Mouse (Mus musculus) ES-Bruce4 (cell line): ENCODE data around the gene Farsb. TPM values are rescaled to one million over a fixed set of nuclear protein-coding genes. Genes with fewer than 3 reads are reported as not detected.

Experiments used
- H3K27ac ChIP-seq: 2 replicates; pipeline ENCODE4 v1.5.1; 2012; ENCODE audit warnings: low read length, inconsistent platforms; ENCODE audit not compliant: insufficient read depth
- H3K27me3 ChIP-seq: 2 replicates; pipeline ENCODE4 v1.6.1; 2012; ENCODE audit warnings: mild to moderate bottlenecking, low read length, inconsistent platforms; ENCODE audit not compliant: control insufficient read depth, poor library complexity, insufficient read depth, severe bottlenecking
- H3K36me3 ChIP-seq: 2 replicates; pipeline ENCODE4 v1.6.1; 2012; ENCODE audit warnings: inconsistent platforms, mild to moderate bottlenecking, low read length, moderate library complexity; ENCODE audit not compliant: control insufficient read depth, poor library complexity, insufficient read depth, severe bottlenecking
- H3K4me1 ChIP-seq: one replicate; pipeline ENCODE4 v1.8.1; 2011; ENCODE audit warnings: low read length; ENCODE audit not compliant: control insufficient read depth, insufficient read depth
- H3K4me3 ChIP-seq: 2 replicates; pipeline ENCODE4 v1.5.1; 2011; ENCODE audit warnings: low read depth, mild to moderate bottlenecking, low read length
- H3K9ac ChIP-seq: 2 replicates; pipeline ENCODE4 v1.6.1; 2012; ENCODE audit warnings: low read depth, mild to moderate bottlenecking, inconsistent platforms; ENCODE audit not compliant: poor library complexity, severe bottlenecking
- H3K9me3 ChIP-seq: replicated peaks from 2 replicates; pipeline ENCODE4 v1.6.1; 2012; ENCODE audit warnings: mild to moderate bottlenecking, low read length, inconsistent platforms; ENCODE audit not compliant: control insufficient read depth, poor library complexity, insufficient read depth, severe bottlenecking
- CTCF ChIP-seq: IDR thresholded peaks from one replicate; pipeline ENCODE4 v1.8.1; 2011; ENCODE audit warnings: low read depth, low read length
- EP300 ChIP-seq: IDR thresholded peaks from 2 replicates; pipeline ENCODE4 v1.6.1; 2011; ENCODE audit warnings: low read depth, low read length; ENCODE audit not compliant: insufficient read depth
- POLR2A ChIP-seq: IDR thresholded peaks from one replicate; pipeline ENCODE4 v1.8.1; 2011; ENCODE audit warnings: low read length; ENCODE audit not compliant: insufficient read depth
- polyA plus RNA-seq: library from polyadenylated mRNA; stranded (reverse); fragments of >200 nt; gene quantifications from 2 replicates; pipeline ENCODE4 v1.2.4, GENCODE M21; 2011; ENCODE audit warnings: low read depth; ENCODE audit not compliant: missing spikeins, insufficient read depth, insufficient read length

Farsb gene
- polyA plus RNA-seq, 1 experiment = 179 TPM

DNA sequence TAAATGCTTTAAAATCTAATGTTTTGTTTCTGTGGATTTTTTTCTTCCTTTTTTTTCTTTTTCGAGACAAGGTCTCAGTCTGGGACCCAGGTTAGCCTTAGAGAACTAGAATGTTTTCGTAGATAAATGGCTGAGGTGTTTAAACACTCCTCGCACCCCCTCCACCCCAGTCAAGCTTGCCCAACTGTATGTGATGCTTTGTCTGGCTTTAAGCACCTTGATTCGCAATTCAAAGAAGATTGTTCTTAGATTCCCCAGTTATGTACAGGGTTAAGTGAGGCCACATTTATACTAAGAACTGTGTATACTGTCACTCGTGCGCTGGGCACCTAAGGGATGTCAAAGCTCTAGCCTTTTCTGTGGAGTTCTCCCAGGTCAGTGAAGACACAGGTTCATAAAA is 68.4 kb downstream of the Farsb start:
- H3K4me1 ChIP-seq = peaks cover 2% of the 10 kb centered on the region
- no peaks in the 10 kb centered on the region for H3K9me3 ChIP-seq
- H3K4me3 ChIP-seq = no peak overlapping the region
- peaks cover 14% of the 10 kb centered on the region for H3K36me3 ChIP-seq
- no peak overlapping the region for H3K9ac ChIP-seq
- no peak for TF ChIP-seq CTCF
- TF ChIP-seq POLR2A = no peak
- no peak for TF ChIP-seq EP300
- H3K27ac ChIP-seq = no peak overlapping the region
- H3K27me3 ChIP-seq = no peaks in the 10 kb centered on the region

DNA sequence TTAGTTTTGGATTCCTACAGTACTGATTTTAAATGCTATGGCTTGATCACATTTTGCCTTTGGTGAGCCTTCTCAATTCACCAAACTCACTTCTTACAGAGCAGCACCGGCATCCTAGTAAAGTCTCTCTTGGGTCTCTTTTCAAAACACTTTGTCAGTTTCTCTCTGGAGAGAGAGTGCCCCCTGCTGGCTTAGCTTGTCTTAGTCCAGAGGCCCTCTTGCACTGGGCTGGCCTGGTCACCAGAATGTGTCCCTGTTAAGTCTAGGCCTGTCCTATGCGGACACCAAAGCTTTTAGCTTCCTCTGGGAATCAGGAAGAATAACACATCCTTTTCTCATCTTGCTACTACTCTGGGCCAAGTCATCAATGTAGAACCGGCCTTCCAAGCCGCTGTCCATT is 69.1 kb downstream of the Farsb start:
- peaks cover 2% of the 10 kb centered on the region for H3K4me1 ChIP-seq
- no peak overlapping the region for H3K4me3 ChIP-seq
- TF ChIP-seq CTCF = peak; percentile 61
- no peak for TF ChIP-seq POLR2A
- H3K36me3 ChIP-seq = peaks cover 9% of the 10 kb centered on the region
- H3K9me3 ChIP-seq = no peaks in the 10 kb centered on the region
- H3K9ac ChIP-seq = no peak overlapping the region
- no peak overlapping the region for H3K27ac ChIP-seq
- H3K27me3 ChIP-seq = no peaks in the 10 kb centered on the region

DNA sequence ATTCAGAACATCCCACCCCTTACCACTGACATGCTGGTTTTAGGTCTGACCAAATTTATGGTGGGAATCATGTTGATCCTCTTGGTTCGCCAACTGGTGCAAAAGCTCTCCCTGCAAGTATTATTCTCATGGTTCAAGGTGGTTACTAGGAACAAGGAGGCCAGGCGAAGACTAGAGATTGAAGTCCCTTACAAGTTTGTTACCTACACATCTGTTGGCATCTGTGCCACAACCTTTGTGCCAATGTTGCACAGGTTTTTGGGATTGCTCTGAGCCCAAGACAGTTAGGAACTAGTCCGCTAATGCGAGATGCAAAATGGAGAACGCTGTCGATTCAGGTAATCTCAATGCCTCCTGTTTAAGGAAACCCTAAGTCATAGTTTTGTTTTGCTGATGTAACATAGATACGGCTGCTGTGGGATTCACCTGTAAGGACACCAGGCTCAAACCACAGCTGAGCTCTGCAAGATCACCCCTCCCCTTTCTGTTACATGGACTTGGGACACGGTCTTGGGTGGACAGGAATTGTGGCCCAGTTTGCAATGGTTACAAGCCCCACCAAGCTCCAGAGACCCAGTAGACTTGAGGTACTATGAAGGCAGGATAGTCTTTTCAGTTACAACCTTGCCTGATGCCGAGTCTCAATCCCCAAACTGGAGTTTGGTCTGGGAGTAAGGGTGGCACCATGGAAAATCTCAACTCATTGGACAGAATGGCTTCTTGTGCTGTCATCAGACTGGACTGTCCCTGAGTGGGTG is 71.4 kb downstream of the Farsb start:
- H3K9ac ChIP-seq = no peak overlapping the region
- no peak for TF ChIP-seq POLR2A
- no peak for TF ChIP-seq EP300
- no peak for TF ChIP-seq CTCF
- no peak overlapping the region for H3K4me3 ChIP-seq
- peaks cover 2% of the 10 kb centered on the region for H3K4me1 ChIP-seq
- no peaks in the 10 kb centered on the region for H3K27me3 ChIP-seq
- H3K27ac ChIP-seq = no peak overlapping the region
- H3K36me3 ChIP-seq = peaks cover 4% of the 10 kb centered on the region
- H3K9me3 ChIP-seq = no peaks in the 10 kb centered on the region

DNA sequence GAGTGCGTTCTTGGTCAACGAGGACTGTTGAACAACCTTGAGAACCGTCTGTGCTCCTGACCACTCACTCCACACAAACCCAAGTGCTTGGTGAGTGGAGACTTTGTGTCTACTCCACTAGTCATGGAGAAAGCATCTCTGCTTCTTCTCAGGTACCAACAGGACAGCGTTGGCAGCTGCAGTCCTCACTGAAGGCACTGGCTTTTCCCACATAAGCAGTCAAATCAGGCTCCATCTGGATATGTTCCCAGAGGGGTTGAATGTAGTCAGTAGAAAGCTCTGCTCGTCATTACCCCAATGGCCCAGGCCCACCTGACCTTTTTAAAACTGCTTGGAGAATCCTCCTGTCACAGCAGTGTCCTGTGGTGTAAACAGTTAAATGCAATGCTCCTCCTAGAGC is 74.3 kb downstream of the Farsb start:
- H3K9me3 ChIP-seq = no peaks in the 10 kb centered on the region
- H3K27me3 ChIP-seq = no peaks in the 10 kb centered on the region
- no peak overlapping the region for H3K4me3 ChIP-seq
- H3K4me1 ChIP-seq = no peaks in the 10 kb centered on the region
- H3K27ac ChIP-seq = no peak overlapping the region
- no peaks in the 10 kb centered on the region for H3K36me3 ChIP-seq
- H3K9ac ChIP-seq = no peak overlapping the region
- no peak for TF ChIP-seq CTCF
- no peak for TF ChIP-seq EP300
- TF ChIP-seq POLR2A = no peak

DNA sequence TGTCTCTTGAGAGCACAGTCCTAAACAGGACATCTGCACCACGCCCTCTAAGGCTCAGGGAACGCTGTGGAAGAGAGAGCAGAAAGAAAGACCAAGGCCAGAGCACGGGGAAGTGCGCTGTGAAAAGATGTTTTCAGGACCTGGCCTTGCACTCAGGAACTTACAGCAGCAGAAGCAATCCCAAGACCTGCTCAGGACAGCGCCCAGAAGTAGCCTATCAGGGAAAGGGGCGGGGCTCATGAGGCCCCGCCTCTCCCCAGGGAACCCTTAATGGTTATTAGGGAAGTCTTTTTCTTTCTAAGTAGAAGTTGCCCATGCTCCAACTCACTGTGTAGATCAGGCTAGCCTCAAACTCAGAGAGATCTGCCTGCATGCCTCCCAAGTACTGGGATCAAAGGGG is 76.0 kb downstream of the Farsb start:
- Histone ChIP-seq H3K9me3 (no peaks in the 10 kb centered on the region), H3K4me1 (no peaks in the 10 kb centered on the region), H3K27me3 (no peaks in the 10 kb centered on the region), H3K27ac (no peak overlapping the region), H3K4me3 (no peak overlapping the region), H3K9ac (no peak overlapping the region), H3K36me3 (no peaks in the 10 kb centered on the region)
- TF ChIP-seq EP300 (no peak), POLR2A (no peak), CTCF (no peak)

DNA sequence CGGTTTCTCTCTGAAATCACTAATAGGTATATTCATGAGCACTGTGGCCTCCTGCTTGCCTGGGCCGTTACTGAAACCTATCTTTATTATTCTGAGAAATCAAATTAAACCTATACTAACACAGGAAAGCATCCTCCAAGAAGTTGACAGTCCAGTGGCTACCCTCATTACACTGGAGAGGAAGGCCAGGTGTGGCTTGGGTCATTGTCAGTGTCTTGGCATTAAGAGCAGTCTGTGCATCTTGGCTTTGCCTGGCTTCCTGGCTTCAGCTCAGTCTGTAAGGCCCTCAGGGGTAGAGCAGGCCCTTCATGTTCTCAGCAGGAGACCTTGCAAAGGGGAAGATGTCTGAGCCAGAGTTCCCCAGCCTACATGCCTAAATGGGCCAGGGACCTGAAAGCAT is 79.3 kb downstream of the Farsb start:
- H3K4me3 ChIP-seq = no peak overlapping the region
- no peaks in the 10 kb centered on the region for H3K27me3 ChIP-seq
- no peak for TF ChIP-seq CTCF
- TF ChIP-seq POLR2A = no peak
- no peak for TF ChIP-seq EP300
- H3K36me3 ChIP-seq = no peaks in the 10 kb centered on the region
- H3K9ac ChIP-seq = no peak overlapping the region
- no peak overlapping the region for H3K27ac ChIP-seq
- no peaks in the 10 kb centered on the region for H3K4me1 ChIP-seq
- no peaks in the 10 kb centered on the region for H3K9me3 ChIP-seq
